Mouse (Mus musculus): ENCODE results near the gene Sh3bp5l. TPM values are rescaled to one million over a fixed set of nuclear protein-coding genes. Genes with fewer than 3 reads are reported as not detected.
"Not testable (repeated sequence)": the region's sequence is repeated elsewhere in the genome, so short reads cannot be mapped to it uniquely, and the experiment has no call there.

Sh3bp5l gene
- total RNA-seq, 1 experiment from 2014 or later, result 64.5 TPM

DNA sequence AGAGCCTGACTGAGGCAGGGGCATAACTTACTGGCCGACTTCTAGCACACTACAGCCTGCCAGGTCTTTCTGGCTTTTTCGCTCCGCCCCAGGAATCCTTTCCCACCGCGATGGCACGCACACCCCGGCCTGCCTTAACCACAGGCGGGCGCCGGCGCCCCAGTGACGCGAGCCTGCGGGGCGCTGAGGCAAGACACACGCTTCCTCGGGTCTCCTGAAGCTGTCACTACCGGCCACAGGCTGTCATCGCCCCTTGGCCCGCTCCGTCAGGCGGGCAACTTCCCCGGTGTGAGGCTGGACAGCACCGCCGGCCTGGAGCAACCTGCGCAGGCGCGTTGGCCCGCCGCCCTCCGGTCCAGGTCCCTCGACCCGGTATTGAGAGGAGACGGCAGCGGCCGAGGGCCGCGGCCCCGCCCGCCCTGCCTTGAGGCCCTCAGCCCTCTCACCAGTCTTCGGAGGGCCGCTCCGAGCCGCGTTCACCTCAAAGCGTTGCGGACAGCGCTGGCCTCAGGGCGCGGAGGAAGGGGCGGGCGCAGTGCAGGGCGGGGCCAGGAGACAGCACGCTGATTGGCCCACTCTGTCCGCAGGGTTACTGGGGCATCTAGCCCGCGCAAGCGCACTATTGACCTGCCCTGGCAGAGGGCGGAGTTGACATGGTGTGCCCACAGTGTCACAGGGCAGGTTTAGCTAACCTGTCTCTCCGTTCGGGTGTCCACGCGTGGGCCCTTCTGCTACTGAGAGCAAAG lies 7.5 kb upstream of the Sh3bp5l start:
- peak; percentile 98 for DNase-seq

DNA sequence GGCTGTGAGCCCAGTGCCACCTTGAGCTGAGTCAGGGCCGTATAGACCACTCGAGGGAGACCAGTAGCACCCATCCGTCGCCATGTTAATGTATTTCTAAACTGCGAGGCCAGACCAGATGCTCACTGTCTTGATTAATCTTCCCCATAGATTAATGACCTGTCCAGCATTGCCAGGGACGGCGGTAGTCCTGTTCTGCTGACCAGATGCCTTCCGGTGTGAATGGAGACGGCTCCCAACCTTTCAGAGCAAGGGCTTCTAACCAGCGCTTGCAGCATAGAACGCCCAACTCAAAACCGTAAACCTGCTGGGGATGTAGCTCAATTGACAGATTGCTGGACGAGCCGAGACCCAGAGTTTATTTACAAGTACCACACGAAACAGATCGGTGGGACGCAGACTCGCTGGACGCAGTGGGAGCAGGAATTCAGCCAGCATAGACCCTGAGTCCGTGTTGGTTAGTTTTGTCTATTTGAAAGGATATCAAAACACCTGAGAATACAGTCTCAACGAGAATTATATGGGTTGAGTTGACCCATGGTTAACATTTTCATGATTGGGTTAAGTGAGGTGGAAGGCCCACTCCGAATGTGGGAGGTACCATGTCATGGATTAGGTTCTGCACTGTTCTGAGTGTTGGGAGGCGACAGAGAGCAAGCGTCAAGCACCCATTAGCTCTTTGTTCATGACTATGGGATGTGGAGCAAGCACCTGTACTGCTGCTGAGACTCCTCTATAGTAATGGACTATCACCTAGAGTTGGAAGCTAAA lies 6.8 kb upstream of the Sh3bp5l start:
- DNase-seq, result no peak

DNA sequence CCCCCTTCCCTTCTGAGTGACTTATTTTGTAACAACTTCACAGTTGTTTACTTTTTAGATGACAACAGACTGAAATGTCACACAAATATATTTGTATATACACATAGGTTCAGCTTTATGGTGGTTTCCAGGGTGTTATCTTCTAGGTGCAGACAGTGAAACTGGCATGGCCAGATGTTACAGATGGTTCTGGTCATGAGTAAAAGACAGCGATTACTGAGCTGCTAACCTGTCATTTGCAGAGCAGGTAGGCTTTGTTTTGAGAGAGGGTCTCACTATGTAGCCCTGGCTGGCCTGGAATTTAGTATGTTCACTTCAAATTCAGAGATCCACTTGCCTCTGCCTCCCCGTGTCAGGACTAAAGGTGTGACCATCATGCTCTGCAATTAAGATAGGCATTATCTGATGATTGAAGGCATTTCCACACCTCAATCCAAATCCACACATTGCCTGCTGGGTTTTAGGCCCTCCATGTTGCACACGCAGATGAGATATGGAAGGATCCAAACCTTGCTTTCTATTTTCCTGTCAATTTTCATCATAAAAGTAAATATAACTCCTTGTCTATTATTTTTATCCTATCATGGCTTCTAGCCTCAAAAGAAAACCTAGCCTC lies 5.8 kb upstream of the Sh3bp5l start:
- DNase-seq, result no peak

DNA sequence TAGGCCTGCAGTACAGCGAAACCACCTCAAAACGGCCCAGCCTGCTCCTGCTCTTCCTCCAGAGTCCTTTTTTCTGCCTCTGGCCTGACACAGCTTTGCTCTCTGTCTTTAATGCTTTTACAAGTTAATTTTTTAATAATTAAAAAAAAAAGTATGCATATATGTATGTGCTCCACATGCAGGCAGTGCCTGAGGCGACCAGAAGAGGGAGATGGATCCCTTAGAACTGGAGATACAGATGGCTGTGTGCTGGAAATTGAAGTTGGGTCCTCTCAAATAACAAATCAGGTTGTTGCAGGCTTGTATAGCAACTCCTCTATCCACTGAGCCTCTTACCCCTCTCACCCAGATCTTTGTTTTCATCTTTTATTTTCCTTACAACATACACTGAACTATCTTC lies 3.7 kb upstream of the Sh3bp5l start:
- no peak for DNase-seq

DNA sequence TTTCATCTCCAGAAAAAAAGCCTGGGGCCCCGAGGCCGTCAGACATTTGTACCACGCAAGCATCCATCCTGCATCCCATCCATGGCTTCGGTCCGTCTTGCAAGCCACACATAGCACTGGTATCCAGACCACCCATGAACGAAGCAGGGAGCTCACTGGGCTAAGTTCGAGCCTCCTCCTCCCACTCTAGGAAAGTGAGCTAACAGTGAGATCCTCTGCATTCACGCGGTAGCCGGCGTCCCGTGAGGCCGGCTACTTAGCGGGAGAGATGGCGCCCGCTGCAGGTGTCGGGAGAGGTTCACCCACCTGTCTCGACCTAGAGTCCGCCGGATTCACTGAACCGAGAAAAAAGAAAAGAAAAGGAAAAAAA lies 633 bp upstream of the Sh3bp5l start:
- no peak for DNase-seq

DNA sequence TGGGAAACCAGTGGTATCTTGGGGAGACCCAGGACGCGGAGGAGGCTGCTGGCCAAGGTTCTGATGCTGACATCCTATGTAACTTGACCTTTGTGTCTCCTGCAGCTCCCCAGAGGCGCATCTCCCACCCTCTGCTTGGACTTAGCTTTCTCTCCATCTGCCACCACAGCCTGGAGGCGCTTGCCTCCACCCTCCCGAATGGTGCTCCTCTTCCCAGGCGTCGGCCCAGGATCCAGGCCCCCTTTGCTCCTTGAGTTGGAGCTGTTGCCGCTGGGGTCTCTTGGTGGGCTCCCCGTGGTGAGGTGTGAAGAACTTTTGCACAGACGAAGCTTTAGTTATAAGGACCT lies 598 bp downstream of the Sh3bp5l start:
- no peak for DNase-seq

DNA sequence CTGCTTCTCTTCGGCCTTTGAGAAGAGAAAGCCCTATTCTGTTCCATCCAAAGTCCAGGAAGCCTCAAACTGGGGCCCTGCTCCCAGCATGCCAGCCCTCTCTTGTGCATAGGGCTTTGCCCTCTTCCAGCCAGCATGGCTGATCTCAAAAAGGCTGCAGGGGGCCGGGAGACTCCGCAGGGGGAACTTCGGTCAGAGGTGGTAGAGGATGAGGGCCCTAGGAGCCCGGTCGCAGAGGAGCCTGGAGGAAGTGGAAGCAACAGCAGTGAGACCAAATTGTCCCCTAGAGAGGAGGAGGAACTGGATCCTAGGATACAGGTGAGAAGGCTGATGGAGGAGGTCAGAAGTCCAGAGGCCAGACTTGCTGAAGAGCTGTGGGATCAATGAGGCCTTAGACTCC lies 1.0 kb downstream of the Sh3bp5l start:
- DNase-seq, result no peak

DNA sequence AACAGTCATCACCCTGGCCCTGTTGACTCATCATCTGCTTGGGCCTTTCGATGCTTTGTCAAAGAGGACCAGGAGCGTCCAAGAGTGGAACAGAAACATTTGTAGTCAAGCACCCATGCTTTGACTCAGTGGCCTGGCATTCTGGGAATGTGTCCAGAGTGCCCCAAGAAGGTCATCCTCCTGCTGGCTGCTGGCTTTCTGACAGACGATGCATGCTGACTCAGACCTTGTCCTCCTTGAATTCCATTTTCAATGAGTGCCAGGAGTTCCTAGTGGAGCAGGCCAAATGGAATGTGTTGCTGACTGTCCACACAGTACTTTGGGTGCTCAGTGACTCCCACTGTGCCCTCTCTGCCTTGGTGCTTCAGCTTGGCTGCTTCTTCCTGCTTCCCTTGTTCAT lies 4.2 kb downstream of the Sh3bp5l start:
- DNase-seq, result peak; percentile 80

DNA sequence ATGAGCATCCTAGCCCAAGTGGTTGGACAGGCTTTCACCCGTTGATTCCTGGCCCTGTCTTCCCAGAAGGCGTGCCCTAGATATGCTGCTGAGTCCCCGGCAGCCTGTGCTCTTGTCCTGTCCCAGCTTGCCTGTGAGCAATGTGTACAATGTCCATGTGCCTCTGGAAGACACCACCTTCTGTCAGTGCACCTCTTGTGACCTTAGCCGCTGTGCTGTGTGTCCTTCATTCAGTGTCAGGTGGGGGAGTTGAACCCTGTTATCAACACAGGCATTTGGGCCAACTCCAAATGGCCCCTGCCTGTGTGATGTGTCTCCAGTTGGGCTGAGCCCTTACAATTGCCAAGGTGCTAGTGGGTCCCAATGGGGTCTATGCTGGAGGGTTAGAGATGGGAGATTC lies 16.2 kb downstream of the Sh3bp5l start:
- DNase-seq, result no peak

DNA sequence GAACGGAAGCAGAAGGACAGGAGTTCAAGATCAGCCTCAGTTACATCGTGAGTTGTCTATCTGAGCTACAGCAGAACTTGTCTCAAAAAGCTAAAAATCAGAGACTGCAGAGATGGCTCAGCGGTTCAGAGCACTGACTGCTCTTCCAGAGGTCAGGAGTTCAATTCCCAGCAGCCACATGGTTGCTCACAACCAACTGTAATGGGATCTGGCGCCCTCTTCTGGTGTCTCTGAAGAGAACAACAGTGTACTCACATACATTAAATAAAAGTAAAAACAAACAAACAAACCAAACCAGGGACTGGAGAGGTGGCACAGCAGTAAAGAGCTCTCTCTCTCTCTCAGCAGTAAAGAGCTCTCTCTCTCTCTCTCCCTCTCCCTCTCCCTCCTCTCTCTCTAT lies 20.1 kb downstream of the Sh3bp5l start:
- DNase-seq, result no peak

DNA sequence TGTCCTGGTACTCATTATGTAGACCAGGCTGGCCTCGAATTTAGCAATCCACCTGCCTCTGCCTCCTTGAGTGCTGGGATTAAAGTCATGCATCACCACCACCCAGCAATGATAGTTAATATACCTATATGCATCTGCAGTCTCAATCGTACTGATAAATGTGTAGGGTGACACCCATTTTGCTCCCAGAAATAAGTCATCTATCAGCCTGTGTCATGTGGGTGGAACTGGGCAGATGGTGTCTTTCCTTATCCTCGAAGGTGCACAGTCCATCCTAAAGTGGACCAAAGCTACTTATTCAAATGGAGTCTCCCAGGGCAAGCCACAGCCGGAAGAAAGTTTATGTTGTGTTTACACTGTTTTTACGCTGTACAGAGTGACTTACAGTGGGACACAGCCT lies 20.7 kb downstream of the Sh3bp5l start:
- no peak for DNase-seq

DNA sequence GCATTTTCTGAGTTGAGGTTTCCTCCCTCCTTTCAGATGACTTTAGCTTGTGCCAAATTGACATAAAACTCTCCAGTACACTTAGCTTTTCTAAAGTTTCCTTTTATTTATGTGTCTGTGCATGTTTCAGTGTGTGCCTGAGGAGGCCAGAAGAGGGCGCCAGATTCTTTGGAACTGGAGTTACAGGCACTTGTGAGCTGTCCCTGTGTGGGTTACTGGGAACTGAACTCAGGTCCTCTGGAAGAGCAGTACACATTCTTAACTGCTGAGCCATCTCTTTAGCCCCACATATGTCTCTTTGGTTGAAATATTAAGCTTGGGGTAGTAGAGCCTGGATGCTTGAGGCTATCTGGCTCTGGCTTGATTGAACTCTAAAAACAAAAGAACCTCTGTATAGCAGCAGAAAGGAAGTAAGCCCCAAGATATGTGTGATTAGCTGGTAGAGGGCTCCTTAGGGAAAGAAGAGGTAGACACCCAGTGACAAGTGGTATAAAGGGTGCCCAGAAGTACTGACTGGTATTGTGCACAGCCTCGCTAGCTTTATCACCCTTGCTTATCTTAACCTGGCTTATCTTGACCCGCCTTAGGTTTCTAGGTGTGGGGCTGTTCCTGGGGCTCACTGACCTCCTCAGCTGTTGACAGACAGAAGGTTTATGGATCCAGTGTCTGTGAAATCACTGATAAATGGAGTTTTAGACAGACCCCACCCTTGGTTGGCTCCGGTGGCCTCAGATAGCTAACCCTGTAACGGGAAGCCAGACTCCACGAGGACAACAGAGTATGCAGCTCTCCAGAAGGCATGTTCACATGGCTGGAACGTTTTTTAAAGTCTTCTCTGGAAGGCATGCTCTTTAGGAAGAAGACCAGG lies 22.4 kb downstream of the Sh3bp5l start:
- DNase-seq, result no peak

DNA sequence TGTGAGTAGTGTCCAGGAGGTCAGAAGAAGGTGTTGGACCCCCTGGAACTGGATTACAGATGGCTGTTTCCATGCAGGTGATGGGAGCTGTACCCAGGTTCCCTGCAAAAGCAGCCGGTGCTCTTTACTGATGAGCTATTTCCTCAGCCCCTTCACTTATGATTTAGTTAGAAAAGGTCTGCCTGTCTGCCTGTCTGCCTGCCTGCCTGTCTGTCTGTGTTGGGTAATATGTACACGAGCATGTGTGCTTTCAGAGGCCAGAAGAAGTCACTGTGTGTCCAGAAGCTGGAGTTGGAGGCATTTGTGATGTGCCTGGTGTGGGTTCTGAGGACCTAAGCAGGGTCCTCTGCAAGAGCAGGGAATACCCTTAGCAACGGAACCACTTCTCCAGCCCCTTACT lies 23.2 kb downstream of the Sh3bp5l start:
- DNase-seq, result no peak

DNA sequence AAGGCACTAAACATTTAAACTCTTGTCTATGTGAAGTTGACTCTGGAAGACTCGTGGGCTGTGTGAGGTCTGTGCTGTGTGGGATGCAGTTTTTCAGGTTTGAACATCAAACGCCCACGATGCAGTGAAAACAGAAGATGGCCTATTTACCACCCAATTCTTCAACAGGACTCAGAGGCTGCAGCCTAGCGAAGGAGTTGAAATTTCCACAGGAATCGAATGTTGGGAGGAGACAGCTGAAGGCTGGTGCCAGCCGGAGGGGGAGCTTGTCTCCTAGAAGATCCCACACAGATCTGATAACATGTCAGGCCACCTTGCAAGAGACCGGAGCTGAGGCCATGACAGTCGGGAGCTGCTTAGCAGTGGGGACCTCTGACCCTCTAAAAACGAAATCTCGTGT lies 24.0 kb downstream of the Sh3bp5l start:
- DNase-seq, result no peak

DNA sequence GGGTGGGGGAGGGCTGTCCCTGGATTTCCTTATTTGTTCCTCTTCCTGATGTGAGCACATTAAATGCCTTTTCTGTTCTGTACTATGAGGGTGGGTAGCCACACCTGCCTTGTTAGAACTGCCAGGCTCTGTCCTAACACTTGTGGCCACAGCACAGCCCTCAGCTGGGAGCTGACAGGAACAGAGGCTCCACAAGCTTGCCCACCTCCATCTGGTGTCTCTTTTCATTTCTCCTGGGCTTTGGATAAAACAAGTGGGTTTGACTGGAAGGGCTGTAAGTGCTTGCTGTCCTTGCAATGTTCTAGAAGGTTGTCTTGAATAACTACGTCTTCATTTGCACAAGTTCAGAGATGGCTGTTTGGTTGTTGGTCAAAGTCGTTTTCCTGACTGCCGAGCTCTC lies 24.4 kb downstream of the Sh3bp5l start:
- no peak for DNase-seq

DNA sequence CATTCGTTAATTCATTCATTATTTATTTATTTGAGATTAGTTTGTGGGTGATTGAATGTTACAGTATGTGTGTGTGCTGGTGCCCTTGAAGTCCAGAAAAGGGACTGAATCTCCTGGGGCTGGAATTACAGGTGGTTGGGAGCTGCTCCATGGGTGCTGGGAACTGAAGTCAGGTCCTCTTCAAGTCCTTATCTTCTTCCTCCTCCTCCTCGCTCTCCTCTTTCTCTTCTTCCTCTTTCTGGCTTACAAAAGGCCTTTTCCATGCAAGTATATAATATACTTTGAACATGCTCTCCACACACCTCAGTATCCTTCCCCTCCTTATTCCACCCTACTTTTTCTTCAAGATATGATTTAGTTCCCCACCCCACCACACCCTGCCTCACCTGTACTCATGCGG lies 26.5 kb downstream of the Sh3bp5l start:
- DNase-seq, result no peak

DNA sequence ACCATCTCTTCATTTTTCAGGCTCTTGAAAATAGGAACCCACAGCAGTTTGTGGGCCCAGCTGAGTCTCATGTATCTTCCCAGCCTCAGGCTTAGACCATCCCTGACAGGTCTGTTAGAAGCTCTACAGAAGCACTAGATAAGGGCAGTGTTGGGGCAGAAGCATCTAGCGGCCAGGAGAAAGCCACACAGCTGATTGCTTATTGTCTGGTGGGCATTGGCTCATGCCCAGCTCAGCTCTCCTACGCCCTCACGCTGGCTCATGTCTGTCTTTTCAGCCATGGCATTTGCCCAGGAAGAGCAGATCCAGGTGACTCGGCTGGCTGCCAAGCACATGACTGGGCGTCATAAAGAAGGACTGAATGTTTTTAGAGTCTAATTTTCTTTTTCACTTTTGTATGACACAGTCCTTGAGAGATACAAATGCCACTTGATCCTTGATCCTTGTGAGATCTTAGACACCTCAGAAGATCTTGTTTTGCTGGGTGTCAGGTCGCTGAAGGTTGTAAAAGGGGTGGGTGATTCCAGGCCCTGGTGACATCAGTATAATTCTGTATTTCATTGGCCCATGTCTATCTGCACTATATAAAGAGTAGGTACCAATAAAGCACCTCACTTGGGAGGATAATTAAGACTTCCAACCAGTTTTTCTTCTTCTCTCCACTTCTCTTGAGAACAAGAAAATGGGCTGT lies 27.5 kb downstream of the Sh3bp5l start:
- no peak for DNase-seq

DNA sequence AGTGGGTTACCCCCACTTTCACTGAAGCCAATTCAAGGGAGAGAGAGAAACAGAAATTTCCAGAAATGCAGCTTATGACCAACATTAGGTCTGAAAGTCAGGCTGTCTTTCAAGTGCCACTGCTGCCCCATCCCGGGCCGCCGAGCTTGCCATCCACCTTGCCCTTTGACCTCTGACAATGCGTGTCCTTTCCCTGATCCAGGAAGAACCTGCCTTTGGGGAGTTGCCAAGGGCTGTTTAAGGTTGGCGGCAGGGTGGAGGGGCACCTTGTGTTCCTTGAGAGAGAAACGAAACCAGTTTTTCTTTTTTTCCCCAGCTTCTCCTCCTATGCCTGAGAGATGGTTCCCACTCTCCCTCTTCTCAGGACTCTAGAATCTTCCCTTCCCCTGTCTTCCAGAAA lies 32.0 kb downstream of the Sh3bp5l start:
- DNase-seq, result not testable (repeated sequence)

DNA sequence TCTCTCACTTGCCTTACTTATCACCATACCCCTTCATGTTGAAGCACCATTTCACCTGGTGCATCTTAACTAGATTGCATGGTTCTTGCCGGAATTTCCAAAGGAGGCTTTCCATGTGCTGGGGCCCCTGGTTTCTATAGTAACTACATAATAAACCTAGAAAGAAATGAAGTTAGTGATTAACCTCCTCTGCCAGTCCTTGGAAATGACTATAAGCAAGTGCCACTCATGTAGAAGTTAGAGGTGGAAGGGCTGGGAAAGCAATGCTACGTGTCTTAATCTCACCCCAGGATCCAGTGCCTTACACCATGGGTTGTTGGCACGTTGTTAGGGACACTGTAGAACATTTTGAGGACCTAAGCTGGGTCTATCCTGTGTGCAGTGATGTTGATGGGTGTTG lies 33.9 kb downstream of the Sh3bp5l start:
- DNase-seq, result no peak

DNA sequence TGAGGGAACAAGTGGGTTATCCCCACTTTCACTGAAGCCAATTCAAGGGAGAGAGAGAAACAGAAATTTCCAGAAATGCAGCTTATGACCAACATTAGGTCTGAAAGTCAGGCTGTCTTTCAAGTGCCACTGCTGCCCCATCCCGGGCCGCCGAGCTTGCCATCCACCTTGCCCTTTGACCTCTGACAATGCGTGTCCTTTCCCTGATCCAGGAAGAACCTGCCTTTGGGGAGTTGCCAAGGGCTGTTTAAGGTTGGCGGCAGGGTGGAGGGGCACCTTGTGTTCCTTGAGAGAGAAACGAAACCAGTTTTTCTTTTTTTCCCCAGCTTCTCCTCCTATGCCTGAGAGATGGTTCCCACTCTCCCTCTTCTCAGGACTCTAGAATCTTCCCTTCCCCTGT lies 35.7 kb downstream of the Sh3bp5l start:
- DNase-seq, result not testable (repeated sequence)

DNA sequence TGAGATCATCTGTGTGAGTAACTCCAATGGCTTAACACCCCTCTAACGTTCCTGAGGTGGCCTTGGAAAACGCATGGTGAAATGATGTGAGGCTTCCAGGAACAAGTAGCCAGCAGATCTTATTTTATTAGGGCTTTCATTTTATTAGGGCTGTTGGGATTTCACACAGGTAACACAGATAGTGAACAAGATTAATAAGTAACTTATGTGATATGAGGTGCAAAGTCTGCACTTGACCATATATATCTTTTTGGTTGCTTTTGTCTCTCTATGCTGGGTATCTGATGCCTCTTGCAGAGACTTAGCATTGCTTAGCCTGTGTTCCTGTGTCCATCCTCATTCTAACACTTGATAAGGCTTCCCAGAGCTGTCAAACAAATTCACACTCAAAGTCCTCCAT lies 46.7 kb downstream of the Sh3bp5l start:
- DNase-seq, result no peak

DNA sequence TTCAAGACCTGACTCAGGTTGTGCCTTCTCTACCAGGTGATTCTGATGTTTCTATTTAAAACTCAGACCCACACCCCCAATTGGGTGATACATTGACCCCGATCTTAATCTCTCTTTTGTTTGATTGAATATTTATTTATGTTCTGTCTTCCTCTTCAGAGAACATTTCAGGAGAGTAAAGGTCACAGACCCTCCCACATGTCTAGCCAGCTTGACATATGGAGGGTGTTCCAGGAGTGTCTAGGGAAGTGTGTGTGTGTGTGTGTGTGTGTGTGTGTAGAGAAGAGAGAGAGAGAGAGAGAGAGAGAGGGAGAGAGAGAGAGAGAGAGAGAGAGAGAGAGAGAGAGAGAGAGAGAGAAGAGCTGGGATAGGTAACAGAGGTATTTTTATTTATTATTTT lies 47.2 kb downstream of the Sh3bp5l start:
- DNase-seq, result no peak

Data from adrenal gland, postnatal 25 days (tissue).